Mouse (Mus musculus) limb, embryonic 14.5 days (tissue): ENCODE results near the gene Olfr1016. TPM values are rescaled to one million over a fixed set of nuclear protein-coding genes. Genes with fewer than 3 reads are reported as not detected.
A peak's percentile ranks its signal among the peaks of the same experiment; 100 is the strongest.

ENCODE experiments used
- ATAC-seq: fragments of 200-750 bp; cut with Nextera tagmentation; 2 replicates; pipeline ENCODE4 v1.8.0; 2017; ENCODE audit warnings: low read depth, moderate number of reproducible peaks, moderate TSS enrichment; ENCODE audit not compliant: low FRiP score
- DNase-seq: peaks from one replicate; pipeline ENCODE4 v3.0.0-alpha.2; 2015; ENCODE audit warnings: low spot score
- H3K27ac ChIP-seq: fragments of 300-500 bp; sonication (generic); replicated peaks from 2 replicates; pipeline ENCODE4 v1.5.1; 2014; ENCODE audit warnings: low read depth, mild to moderate bottlenecking, low read length, moderate library complexity, mixed read lengths
- H3K27me3 ChIP-seq: fragments of 300-500 bp; sonication (generic); 2 replicates; pipeline ENCODE4 v1.6.1; 2014; ENCODE audit warnings: low read length, mixed read lengths; ENCODE audit not compliant: control insufficient read depth, insufficient read depth
- H3K36me3 ChIP-seq: fragments of 300-500 bp; sonication (generic); 2 replicates; pipeline ENCODE4 v1.6.1; 2014; ENCODE audit warnings: mild to moderate bottlenecking, low read length, moderate library complexity, mixed read lengths; ENCODE audit not compliant: control insufficient read depth, insufficient read depth
- H3K4me1 ChIP-seq: fragments of 300-500 bp; sonication (generic); 2 replicates; pipeline ENCODE4 v1.6.1; 2014; ENCODE audit warnings: antibody characterized with exemption, low read length, mixed read lengths; ENCODE audit not compliant: control insufficient read depth, insufficient read depth
- H3K4me2 ChIP-seq: fragments of 300-500 bp; sonication (generic); replicated peaks from 2 replicates; pipeline ENCODE4 v1.6.1; 2014; ENCODE audit warnings: low read depth, mild to moderate bottlenecking, low read length, moderate library complexity; ENCODE audit not compliant: severe bottlenecking
- H3K4me3 ChIP-seq: fragments of 300-500 bp; sonication (generic); replicated peaks from 2 replicates; pipeline ENCODE4 v1.5.1; 2014; ENCODE audit warnings: low read length
- H3K9ac ChIP-seq: fragments of 300-500 bp; sonication (generic); 2 replicates; pipeline ENCODE4 v1.6.1; 2014; ENCODE audit warnings: mild to moderate bottlenecking, low read depth, low read length, moderate library complexity; ENCODE audit not compliant: severe bottlenecking
- H3K9me3 ChIP-seq: fragments of 300-500 bp; sonication (generic); 2 replicates; pipeline ENCODE4 v1.6.1; 2016; ENCODE audit warnings: low read length; ENCODE audit not compliant: control insufficient read depth
- POLR2A ChIP-seq: fragments of 200-500 bp; IDR thresholded peaks from 2 replicates; pipeline ENCODE4 v1.8.0; 2012; ENCODE audit warnings: inconsistent platforms, mild to moderate bottlenecking, moderate library complexity, borderline replicate concordance; ENCODE audit not compliant: insufficient read depth, insufficient read length; ENCODE audit errors: extremely low read depth
- WGBS: fragments of 180-500 bp; shearing (Covaris S2); extraction: QIAGEN DNeasy Blood & Tissue Kit; methylation state at CpG from one replicate; pipeline ENCODE4 v1.1.7; 2014; 5-methylcytosine and 5-hydroxymethylcytosine counted together
- polyA plus RNA-seq, 2 experiments: library from polyadenylated mRNA; depleted of rRNA in 1 of 2; stranded (reverse) in 1 of 2; unstranded in 1 of 2; fragments of >200 nt; fragmentation: Nextera tagmentation in 1 of 2; extraction: Ambion mirVana in 1 of 2; gene quantifications; 2 replicates each; pipeline versions ENCODE4 v1.2.1 to v1.2.3; 2012 to 2014

Gene Olfr1016
- polyA plus RNA-seq (2012; rRNA removed) (not detected in 2 replicates), polyA plus RNA-seq (2014; fragmentation: Nextera tagmentation; extraction: Ambion mirVana) (not detected in 2 replicates)

- no peak for TF ChIP-seq POLR2A
- Histone ChIP-seq H3K4me1 (no peaks in the 10 kb centered on the region), H3K4me2 (no peak within 1 kb of the TSS), H3K27ac (no peak within 1 kb of the TSS), H3K9me3 (no peaks in the 10 kb centered on the region), H3K9ac (no peak within 1 kb of the TSS), H3K36me3 (no peaks in the 10 kb centered on the region), H3K27me3 (no peaks in the 10 kb centered on the region), H3K4me3 (no peak within 1 kb of the TSS)
- 82% methylated on average over 2 of the region's 2 CpGs for WGBS
- ATAC-seq (no peak), DNase-seq (no peak)
Measured at GRCm38 (mm10) chr2:85802444-85802843, at the start of gene Olfr1016. Olfr1016 (minus strand) TSS chr2:85802544.

- DNase-seq = no peak
- no peak for TF ChIP-seq POLR2A
- Histone ChIP-seq H3K4me3 (no peak within 1 kb of the TSS), H3K9me3 (no peaks in the 10 kb centered on the region), H3K36me3 (no peaks in the 10 kb centered on the region), H3K4me1 (no peaks in the 10 kb centered on the region), H3K9ac (no peak within 1 kb of the TSS), H3K4me2 (no peak within 1 kb of the TSS), H3K27ac (no peak within 1 kb of the TSS), H3K27me3 (no peaks in the 10 kb centered on the region)
- 77% methylated on average over 1 of the region's 1 CpGs for WGBS
- ATAC-seq = no peak
Measured at GRCm38 (mm10) chr2:85846730-85847129, 44.4 kb upstream of the Olfr1016 start, which contains the start of gene Olfr1020. Olfr1020 (plus strand) TSS chr2:85847030.

- H3K27ac ChIP-seq = no peak within 1 kb of the TSS
- no peak within 1 kb of the TSS for H3K4me2 ChIP-seq
- no peak within 1 kb of the TSS for H3K9ac ChIP-seq
- no peaks in the 10 kb centered on the region for H3K36me3 ChIP-seq
- no peak for TF ChIP-seq POLR2A
- no peaks in the 10 kb centered on the region for H3K4me1 ChIP-seq
- no peak within 1 kb of the TSS for H3K4me3 ChIP-seq
- H3K27me3 ChIP-seq = no peaks in the 10 kb centered on the region
- no peaks in the 10 kb centered on the region for H3K9me3 ChIP-seq
- DNase-seq (no peak), ATAC-seq (no peak)
Measured at GRCm38 (mm10) chr2:85845383-85845782, 43.0 kb upstream of the Olfr1016 start, which contains the start of gene Olfr1019. Olfr1019 (minus strand) TSS chr2:85845483.

GRCm38 (mm10) chr2:85818179-85818578, 15.8 kb upstream of the Olfr1016 start, which contains the start of gene Olfr1018:
Olfr1018 (plus strand) TSS chr2:85818479.
- H3K36me3 ChIP-seq = no peaks in the 10 kb centered on the region
- H3K27ac ChIP-seq = no peak within 1 kb of the TSS
- H3K4me2 ChIP-seq = no peak within 1 kb of the TSS
- H3K9me3 ChIP-seq = no peaks in the 10 kb centered on the region
- H3K9ac ChIP-seq = no peak within 1 kb of the TSS
- ATAC-seq (no peak), DNase-seq (no peak)
- H3K27me3 ChIP-seq = no peaks in the 10 kb centered on the region
- no peak for TF ChIP-seq POLR2A
- H3K4me3 ChIP-seq = no peak within 1 kb of the TSS
- H3K4me1 ChIP-seq = no peaks in the 10 kb centered on the region

GRCm38 (mm10) chr2:85804501-85804900, 2.2 kb upstream of the Olfr1016 start:
- Histone ChIP-seq H3K4me1 (no peaks in the 10 kb centered on the region), H3K27me3 (no peaks in the 10 kb centered on the region), H3K27ac (no peak overlapping the region), H3K36me3 (no peaks in the 10 kb centered on the region), H3K9ac (no peak overlapping the region), H3K4me3 (no peak overlapping the region), H3K4me2 (no peak overlapping the region), H3K9me3 (no peaks in the 10 kb centered on the region)
- ATAC-seq (no peak), DNase-seq (peak; percentile 22)
- 50% methylated on average over 4 of the region's 4 CpGs for WGBS
- no peak for TF ChIP-seq POLR2A

GRCm38 (mm10) chr2:85792331-85792730, 10.0 kb downstream of the Olfr1016 start:
- H3K4me2 ChIP-seq = no peak overlapping the region
- DNase-seq (no peak), ATAC-seq (no peak)
- no peaks in the 10 kb centered on the region for H3K4me1 ChIP-seq
- no peaks in the 10 kb centered on the region for H3K36me3 ChIP-seq
- TF ChIP-seq POLR2A = no peak
- no peaks in the 10 kb centered on the region for H3K27me3 ChIP-seq
- no peaks in the 10 kb centered on the region for H3K9me3 ChIP-seq
- 67% methylated on average over 2 of the region's 2 CpGs for WGBS
- H3K4me3 ChIP-seq = no peak overlapping the region
- H3K9ac ChIP-seq = no peak overlapping the region
- no peak overlapping the region for H3K27ac ChIP-seq
